Mouse (Mus musculus): ENCODE measurements around the gene Micu1.

DNA sequence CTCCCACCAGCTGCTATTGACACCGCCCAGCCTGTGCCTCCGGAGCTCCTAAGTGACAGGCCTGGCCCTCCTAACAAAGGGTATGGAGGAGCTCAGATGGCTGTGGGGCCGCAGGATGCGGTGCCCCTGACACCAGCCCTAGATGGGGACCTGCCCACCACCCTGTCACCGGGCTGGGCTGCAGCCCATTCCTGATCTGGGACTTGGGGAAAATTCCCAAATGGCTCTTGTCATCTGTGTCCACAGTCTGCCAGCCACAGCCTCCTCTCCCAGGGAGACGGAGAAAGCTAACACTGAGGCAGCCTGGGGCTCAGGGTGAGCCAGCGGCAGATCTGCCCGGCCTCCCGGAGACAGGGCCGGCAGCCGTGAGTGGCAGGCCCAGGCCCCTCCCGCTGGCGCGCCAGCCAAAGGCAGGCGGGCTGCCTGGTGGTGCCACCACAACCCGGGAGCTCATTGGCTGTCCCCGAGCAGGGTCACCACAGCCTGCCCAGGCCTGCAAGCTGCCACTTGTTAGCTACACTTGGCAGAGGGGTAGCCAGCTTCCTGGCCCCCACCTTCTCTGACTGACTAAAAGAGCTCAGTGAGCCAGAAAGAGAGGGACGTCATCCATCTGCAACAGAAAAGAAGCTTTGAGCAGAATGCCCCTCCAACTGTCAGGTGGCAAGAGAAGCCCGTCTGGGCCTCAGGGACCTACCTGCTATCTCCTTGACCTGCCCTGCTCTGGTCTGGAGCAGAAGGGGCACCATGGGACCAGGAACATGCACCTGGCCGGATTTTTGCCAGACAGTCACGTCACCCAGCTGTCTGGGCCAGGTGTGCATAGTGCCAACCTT lies 197.3 kb downstream of the Micu1 start:
- no peak for TF ChIP-seq HCFC1 (IDR thresholded peaks at IDR 0.05; ENCODE audit: borderline replicate concordance, insufficient read depth, low read length)
- TF ChIP-seq CHD2 (IDR thresholded peaks at IDR 0.05; ENCODE audit: low read depth, low read length) = no peak
- no peak for TF ChIP-seq MAFK (IDR thresholded peaks at IDR 0.05; ENCODE audit: insufficient read depth, low read depth, low read length)
